Mouse (Mus musculus) midbrain, postnatal 0 days (tissue): ENCODE data around the gene Zdhhc3. TPM values are rescaled to one million over a fixed set of nuclear protein-coding genes. Genes with fewer than 3 reads are reported as not detected.

Source experiments
- ATAC-seq: fragments of 200-750 bp; cut with Nextera tagmentation; 2 replicates; pipeline ENCODE4 v1.8.0; 2017; ENCODE audit warnings: moderate number of reproducible peaks, mild to moderate bottlenecking, moderate TSS enrichment, moderate library complexity; ENCODE audit not compliant: low FRiP score
- DNase-seq: peaks from one replicate; pipeline ENCODE4 v3.0.0-alpha.2; 2015; ENCODE audit warnings: low spot score
- H3K27ac ChIP-seq: fragments of 300-500 bp; sonication (generic); 2 replicates; pipeline ENCODE4 v1.5.1; 2014; ENCODE audit warnings: low read depth, mild to moderate bottlenecking, low read length, mixed read lengths
- H3K27me3 ChIP-seq: fragments of 300-500 bp; sonication (generic); 2 replicates; pipeline ENCODE4 v1.6.1; 2014; ENCODE audit warnings: low read length, control low read depth, mixed read lengths; ENCODE audit not compliant: insufficient read depth
- H3K36me3 ChIP-seq: fragments of 300-500 bp; sonication (generic); 2 replicates; pipeline ENCODE4 v1.6.1; 2014; ENCODE audit warnings: low read length, control low read depth, mixed read lengths; ENCODE audit not compliant: insufficient read depth
- H3K4me1 ChIP-seq: fragments of 300-500 bp; sonication (generic); 2 replicates; pipeline ENCODE4 v1.6.1; 2014; ENCODE audit warnings: mild to moderate bottlenecking, control low read depth, antibody characterized with exemption, low read length, mixed read lengths; ENCODE audit not compliant: insufficient read depth
- H3K4me2 ChIP-seq: fragments of 300-500 bp; sonication (generic); 2 replicates; pipeline ENCODE4 v1.6.1; 2014; ENCODE audit warnings: low read depth, mild to moderate bottlenecking, low read length, mixed read lengths; ENCODE audit not compliant: poor library complexity, severe bottlenecking
- H3K4me3 ChIP-seq: fragments of 300-500 bp; sonication (generic); 2 replicates; pipeline ENCODE4 v1.5.1; 2014; ENCODE audit warnings: low read depth, mild to moderate bottlenecking, low read length, moderate library complexity
- H3K9ac ChIP-seq: fragments of 300-500 bp; sonication (generic); replicated peaks from 2 replicates; pipeline ENCODE4 v1.6.1; 2014; ENCODE audit warnings: mild to moderate bottlenecking, low read length, moderate library complexity, mixed read lengths; ENCODE audit not compliant: poor library complexity, severe bottlenecking
- H3K9me3 ChIP-seq: fragments of 300-500 bp; sonication (generic); 2 replicates; pipeline ENCODE4 v1.6.1; 2016; ENCODE audit warnings: low read length, control low read depth
- CTCF ChIP-seq: IDR thresholded peaks from 2 replicates; pipeline ENCODE4 v1.5.1; 2016; ENCODE audit warnings: antibody characterized with exemption, mild to moderate bottlenecking
- WGBS: fragments of 180-500 bp; shearing (Covaris S2); extraction: QIAGEN DNeasy Blood & Tissue Kit; methylation state at CpG from one replicate; pipeline ENCODE4 v1.1.7; 2014; 5-methylcytosine and 5-hydroxymethylcytosine counted together
- polyA plus RNA-seq: library from polyadenylated mRNA; unstranded; fragments of >200 nt; fragmentation: Nextera tagmentation; extraction: Ambion mirVana; gene quantifications from 2 replicates; pipeline ENCODE4 v1.2.1, GENCODE M21; 2015
- total RNA-seq: library from RNA; depleted of rRNA; stranded (reverse); fragments of >200 nt; gene quantifications from 2 replicates; pipeline ENCODE4 v1.2.3, GENCODE M21; 2014; rRNA removed

Zdhhc3 gene
- total RNA-seq (72.5 and 76.7 TPM in 2 replicates), polyA plus RNA-seq (85.4 and 86.9 TPM in 2 replicates)

DNA sequence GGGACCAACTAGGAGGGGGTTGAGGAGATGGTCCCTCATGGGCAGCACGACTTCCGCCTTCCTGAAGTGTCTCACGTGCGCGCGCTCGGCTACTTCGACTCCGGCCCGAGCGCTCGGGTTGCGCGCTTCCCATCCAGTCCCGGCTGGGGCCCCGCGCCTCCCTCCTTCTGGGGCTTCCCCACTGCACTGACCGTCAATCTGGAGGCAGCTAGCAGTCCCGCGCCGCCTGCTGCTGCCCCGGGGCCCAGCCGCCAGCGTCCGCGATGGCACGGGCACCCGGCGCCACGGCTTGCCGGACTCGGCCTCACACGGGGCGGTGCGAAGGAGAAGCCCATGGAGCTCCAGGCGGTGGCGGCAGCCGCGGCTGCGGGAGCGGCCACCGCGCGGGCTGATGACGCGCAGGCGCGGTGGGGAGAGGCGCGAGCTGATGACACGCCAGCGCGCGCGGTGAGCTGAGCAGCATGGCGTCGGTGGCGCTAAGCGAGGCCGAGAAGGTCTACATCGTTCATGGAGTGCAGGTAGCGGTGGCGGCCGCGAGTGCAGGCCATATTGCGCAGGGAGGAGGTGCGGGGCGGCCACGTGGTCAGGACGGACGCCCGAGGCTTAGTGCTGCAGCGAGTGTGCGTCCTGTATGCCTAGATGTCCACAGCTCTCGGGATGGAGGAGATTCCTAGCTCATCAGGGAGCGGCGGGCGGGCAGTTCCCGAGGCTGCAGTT is at the start of gene Zdhhc3, which contains the start of gene Exosc7:
Gene Zdhhc3 (minus strand): TSS at position 401 of the 717 bp plus-strand sequence.
Gene Exosc7 (plus strand): TSS at position 411 of the 717 bp plus-strand sequence.
- H3K4me3 ChIP-seq, result peak within 1 kb of the TSS; percentile 95
- peak within 1 kb of the TSS; percentile 97 for H3K9ac ChIP-seq
- ATAC-seq (peak; percentile 94), DNase-seq (peak; percentile 94)
- H3K4me2 ChIP-seq, result peak within 1 kb of the TSS; percentile 68
- no peaks in the 10 kb centered on the region for H3K27me3 ChIP-seq
- 0 out of 2 replicates have a peak, but pooled peaks cover 4% of the 10 kb centered on the region for H3K36me3 ChIP-seq
- 0 out of 2 replicates have a peak, but pooled peaks have one; percentile 2 for TF ChIP-seq CTCF
- H3K4me1 ChIP-seq, result peaks cover 3% of the 10 kb centered on the region; the same call in 1 of the 2 replicates
- no peaks in the 10 kb centered on the region for H3K9me3 ChIP-seq
- under 1% methylated on average over 77 of the region's 79 CpGs for WGBS
- peak within 1 kb of the TSS; percentile 91 for H3K27ac ChIP-seq

DNA sequence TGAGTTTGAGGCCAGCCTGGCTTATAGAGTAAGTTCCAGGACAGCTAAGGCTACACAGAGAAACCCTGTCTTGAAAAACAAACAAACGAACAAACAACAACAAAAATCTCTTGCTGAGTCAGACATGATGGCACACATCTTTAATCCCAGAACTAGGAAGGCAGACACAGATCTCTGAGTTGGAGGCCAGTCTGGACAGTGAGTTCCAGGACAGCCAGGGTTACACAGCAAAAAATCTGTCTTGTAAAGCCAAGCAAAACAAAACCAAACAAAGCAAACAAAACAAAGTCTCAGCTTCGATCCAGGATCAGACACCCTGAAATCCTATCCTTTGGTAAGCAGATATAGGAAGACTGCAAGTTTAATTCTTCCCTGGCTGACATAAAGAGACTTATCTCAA is 48.8 kb upstream of the Zdhhc3 start:
- no peaks in the 10 kb centered on the region for H3K27me3 ChIP-seq
- no peak overlapping the region for H3K9ac ChIP-seq
- H3K4me2 ChIP-seq, result no peak overlapping the region
- H3K9me3 ChIP-seq, result no peaks in the 10 kb centered on the region
- ATAC-seq (no peak), DNase-seq (no peak)
- TF ChIP-seq CTCF, result no peak
- no peak overlapping the region for H3K4me3 ChIP-seq
- no peaks in the 10 kb centered on the region for H3K4me1 ChIP-seq
- WGBS, result 83% methylated on average over 2 of the region's 2 CpGs
- no peak overlapping the region for H3K27ac ChIP-seq
- H3K36me3 ChIP-seq, result no peaks in the 10 kb centered on the region

- Histone ChIP-seq H3K9me3 (no peaks in the 10 kb centered on the region), H3K4me1 (no peaks in the 10 kb centered on the region), H3K36me3 (no peaks in the 10 kb centered on the region), H3K27ac (no peak overlapping the region), H3K4me2 (no peak overlapping the region), H3K9ac (no peak overlapping the region), H3K27me3 (no peaks in the 10 kb centered on the region), H3K4me3 (no peak overlapping the region)
- peak; percentile 92 for TF ChIP-seq CTCF
- ATAC-seq, result no peak
- peak; percentile 84 for DNase-seq
- WGBS, result 55% methylated on average over 7 of the region's 7 CpGs
These were observed 46.3 kb upstream of the Zdhhc3 start for GRCm38 (mm10) chr9:123159330-123159729.

DNA sequence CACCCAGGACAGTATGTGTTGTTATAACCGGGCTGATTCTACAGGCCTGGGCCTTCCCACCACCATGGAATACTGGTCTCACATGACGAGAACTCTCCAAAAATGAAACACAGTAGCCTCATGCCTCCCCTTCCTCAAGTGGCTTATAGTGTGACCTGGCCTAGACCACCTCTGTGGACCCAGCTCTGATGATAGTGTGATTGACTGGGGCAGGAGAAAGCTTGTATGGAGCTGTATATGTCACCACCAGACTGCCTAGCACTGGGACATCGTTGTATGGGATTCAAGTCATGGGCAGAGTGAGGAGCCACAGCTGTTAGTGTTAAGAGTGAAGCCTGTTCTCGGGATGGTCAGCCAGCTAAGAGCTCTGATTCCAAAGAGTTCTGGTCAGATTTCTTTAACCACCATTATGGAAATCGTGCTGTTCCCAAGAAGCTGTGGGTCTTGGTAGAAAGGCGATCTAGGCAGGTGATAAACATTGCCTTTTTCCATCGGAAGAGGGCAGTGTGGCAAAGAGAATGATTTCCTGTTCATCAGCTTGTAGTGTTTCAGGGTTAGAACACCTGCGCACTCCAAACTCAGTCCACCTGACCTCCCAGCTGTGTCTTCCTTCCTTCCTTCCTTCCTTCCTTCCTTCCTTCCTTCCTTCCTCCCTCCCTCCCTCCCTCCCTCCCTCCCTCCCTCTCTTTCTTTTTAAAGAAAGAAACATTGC is 45.3 kb upstream of the Zdhhc3 start:
- WGBS, result 60% methylated on average over 8 of the region's 8 CpGs

GRCm38 (mm10) chr9:123157699-123158098 is 44.7 kb upstream of the Zdhhc3 start:
- TF ChIP-seq CTCF, result no peak
- H3K9ac ChIP-seq, result no peak overlapping the region
- H3K4me3 ChIP-seq, result no peak overlapping the region
- no peak overlapping the region for H3K4me2 ChIP-seq
- no peaks in the 10 kb centered on the region for H3K36me3 ChIP-seq
- H3K4me1 ChIP-seq, result no peaks in the 10 kb centered on the region
- ATAC-seq, result no peak
- no peak overlapping the region for H3K27ac ChIP-seq
- no peaks in the 10 kb centered on the region for H3K27me3 ChIP-seq
- H3K9me3 ChIP-seq, result no peaks in the 10 kb centered on the region
- DNase-seq, result peak; percentile 12

More for the DNA sequence above, 45.3 kb upstream of the Zdhhc3 start:
- Histone ChIP-seq H3K27me3 (no peaks in the 10 kb centered on the region), H3K4me3 (no peak overlapping the region), H3K4me2 (no peak overlapping the region), H3K36me3 (no peaks in the 10 kb centered on the region), H3K9ac (no peak overlapping the region), H3K9me3 (no peaks in the 10 kb centered on the region), H3K27ac (no peak overlapping the region), H3K4me1 (no peaks in the 10 kb centered on the region)
- TF ChIP-seq CTCF, result peak; percentile 77
- ATAC-seq (no peak), DNase-seq (peak; percentile 62)
